Mouse (Mus musculus) urinary bladder, postnatal 36 days (tissue): Measurements from ENCODE around the gene Msrb3.

Experiments used
- DNase-seq, 2 experiments: peaks; one replicate each; pipeline ENCODE4 v3.0.0; 2022; ENCODE audit warnings: low spot score in 2 of 2, mixed read lengths in 1 of 2

The Msrb3 gene

GRCm38 (mm10) chr10:120810832-120811571 lies 87.9 kb downstream of the Msrb3 start:
- DNase-seq, result no peak

DNA sequence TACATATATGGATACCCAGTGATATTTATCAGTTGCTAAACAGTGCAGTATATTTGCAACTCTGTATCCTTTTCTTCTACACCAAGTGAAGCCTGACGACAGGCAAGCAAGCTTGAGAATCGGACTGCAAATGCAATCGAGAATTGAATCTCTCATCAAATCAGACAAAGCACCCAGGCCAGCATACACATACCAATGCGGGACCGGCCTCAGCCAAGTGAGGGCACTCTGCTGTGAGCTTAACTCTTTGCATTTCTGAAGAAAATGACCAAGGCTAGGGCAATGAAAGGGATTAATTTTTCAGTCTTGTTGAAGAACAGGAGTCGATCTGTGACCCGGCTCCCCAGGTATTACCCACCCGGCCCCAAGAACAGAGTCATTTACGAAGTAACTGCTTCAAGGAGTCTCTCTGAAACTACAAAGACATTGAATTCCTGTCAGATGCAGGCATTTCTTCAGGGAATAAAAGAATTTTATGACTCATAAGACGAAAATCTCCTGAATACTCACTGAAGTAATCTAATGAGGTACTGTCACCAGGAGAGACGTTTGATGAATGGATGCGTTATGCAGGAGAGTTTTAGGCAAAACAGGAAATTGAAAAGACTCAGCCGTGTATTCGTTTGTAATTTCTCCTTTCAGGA lies 88.7 kb downstream of the Msrb3 start:
- no peak for DNase-seq

DNA sequence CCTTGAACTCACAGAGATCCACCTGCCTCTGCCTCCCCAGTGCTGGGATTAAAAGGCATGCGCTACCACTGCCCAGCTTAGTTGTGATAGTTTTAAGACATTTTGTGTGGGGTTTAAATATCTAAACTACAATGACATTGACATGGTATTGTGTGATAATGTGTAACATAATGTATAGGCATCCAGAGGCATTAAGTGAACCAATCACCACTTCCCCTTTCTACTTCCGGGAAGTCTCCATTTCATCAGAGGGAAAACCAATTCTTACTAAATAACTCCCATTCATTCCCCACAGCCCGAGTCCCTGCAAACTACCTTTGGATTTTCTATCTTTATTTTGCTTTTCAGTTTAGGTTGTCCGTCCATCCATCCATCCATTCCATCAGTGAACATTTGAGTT lies 90.7 kb downstream of the Msrb3 start:
- DNase-seq, result no peak

DNA sequence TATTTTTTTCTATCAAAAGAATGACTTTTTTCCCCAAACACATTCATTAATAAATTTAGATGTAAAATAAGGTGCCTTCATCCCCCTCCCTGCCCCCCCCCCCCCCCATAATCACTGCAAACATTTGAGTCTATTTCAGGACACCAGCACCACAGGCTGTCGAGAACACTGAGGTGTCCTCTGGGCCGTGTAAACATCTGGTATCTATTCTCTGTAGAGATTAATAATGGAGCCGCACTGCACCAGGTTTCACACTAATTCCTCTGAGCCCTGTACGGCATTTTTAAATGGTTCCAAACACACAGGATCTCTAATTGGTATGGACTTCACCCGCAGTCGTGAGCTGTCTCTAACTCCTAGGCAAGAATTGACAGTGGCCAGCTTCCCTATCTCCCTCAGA lies 97.8 kb downstream of the Msrb3 start:
- no peak for DNase-seq

DNA sequence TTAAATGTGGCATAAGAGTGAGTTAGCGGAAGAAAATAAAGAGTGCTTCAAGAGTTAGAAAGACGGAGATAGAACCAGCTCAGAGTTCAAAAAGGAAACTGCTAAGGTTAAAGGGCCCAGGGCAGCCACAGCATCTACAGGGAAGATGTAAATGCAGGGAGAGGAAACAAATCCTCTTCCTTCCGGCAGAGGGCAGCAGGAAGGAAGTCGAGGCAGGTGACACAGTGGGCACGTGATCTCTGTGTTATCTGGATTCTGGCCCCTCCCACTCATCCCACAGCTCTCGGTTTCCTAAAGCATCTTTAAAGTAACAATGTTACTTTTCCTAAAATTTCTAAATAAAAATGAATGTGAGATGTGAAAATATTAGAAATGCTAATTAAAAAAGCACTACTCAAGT lies 99.4 kb downstream of the Msrb3 start:
- no peak for DNase-seq

GRCm38 (mm10) chr10:120796749-120797148 lies 102.2 kb downstream of the Msrb3 start:
- DNase-seq, result no peak

GRCm38 (mm10) chr10:120794391-120794817 lies 104.5 kb downstream of the Msrb3 start:
- DNase-seq, result no peak

DNA sequence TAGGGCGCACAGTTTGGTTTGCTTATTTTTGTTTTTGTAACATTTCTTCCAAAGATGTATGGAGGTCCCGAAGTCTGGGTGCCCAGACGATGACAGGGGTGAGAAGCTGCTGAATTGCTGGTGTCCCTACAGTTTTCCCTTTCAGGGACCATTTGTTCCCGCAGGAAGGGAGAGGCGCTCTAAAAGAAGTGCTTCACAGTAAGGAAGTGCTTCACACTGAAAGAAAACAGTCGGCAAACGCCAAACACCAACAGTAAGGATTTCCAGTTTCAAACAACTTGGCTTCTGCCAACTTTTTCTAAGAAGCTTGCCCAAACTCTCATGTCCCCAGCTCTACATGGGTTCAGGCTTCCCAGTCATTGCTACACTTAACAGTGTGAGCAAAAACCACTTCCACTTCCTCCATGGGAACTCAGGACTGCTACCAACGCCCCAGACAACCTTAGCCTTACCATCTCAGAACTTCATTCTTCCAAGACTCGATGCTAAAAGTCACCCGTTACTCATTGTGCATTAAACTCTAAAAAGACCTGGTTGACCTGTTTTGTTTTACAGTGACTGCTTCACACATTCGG lies 106.6 kb downstream of the Msrb3 start:
- no peak for DNase-seq

GRCm38 (mm10) chr10:120791438-120791837 lies 107.5 kb downstream of the Msrb3 start:
- DNase-seq, result no peak

DNA sequence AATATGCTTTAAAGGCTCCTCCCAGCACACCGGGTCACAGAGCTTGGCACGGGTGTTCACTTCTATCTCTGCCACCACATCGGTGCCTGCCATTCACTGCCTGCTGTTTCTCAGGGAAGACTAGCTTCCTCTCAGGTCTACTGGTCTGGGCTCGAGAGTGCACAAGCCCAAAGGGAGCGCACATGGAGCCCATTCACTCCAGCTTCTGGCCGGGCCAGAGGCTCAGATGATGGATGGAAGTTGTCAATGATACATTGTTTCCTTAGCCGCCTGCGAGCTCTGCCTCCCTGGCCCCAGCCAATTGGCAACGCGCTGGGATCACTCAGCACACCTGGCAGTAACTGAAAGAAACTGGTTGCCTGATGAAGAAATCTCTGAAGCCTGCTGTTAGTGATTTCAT lies 111.7 kb downstream of the Msrb3 start:
- no peak for DNase-seq

GRCm38 (mm10) chr10:120784516-120784915 lies 114.4 kb downstream of the Msrb3 start:
- no peak for DNase-seq

DNA sequence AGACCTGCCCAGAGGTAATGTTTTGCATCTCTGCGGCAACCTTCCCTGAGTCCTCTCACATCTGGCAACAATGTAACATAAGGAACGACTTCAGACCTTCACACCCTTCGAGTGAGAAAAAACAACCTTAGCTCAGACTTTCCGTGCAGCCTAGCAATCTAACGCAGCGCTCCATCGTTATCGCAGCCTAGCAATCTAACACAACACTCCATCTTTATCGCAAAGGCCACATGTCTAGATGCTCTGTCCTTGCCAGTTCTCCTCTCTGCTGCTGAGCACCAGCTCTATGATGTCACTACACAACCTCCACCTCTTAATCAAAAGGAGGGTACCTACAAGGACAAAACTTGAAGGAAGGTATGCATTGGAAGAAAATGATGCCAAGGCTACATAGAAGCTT lies 115.5 kb downstream of the Msrb3 start:
- no peak for DNase-seq

DNA sequence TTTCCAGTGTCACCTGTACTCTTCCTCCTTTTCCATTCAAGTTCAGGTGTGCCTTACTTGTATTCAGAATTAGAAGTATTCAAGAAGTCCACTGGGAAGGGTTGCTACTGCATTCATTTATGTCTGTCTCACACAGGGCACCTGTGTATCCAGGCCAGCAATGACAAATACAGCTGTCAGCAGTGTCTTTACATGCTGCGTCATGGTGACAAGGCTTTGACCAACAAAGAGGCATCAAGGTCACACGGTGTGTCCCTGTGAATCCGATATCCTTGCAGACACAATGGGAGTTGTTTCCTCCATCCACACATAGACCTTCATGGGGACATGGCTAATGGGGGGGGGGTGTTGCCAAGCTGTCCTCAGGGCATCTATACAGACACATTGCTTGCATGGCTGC lies 121.4 kb downstream of the Msrb3 start:
- no peak for DNase-seq

- no peak for DNase-seq
These were observed 123.5 kb downstream of the Msrb3 start for GRCm38 (mm10) chr10:120775361-120775760.

GRCm38 (mm10) chr10:120767418-120767817 lies 131.5 kb downstream of the Msrb3 start:
- no peak for DNase-seq

DNA sequence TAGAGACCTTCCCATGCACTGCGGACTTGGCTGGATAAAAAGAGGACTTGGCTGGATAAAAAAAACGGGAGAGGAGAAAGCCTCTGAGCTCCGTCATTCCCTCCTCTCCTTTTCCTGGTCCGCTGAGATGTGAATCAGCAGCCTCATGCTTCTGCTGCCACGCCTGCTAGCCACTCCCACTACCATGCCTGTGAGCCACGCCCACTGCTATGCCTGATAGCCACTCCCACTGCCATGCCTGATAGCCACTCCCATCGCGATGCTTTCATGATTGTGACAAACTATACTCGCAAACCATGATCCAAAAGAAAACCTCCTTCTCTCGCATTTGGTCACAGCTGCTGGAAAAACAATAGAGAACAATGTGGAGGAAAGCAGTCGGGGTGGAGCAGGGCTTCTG lies 133.5 kb downstream of the Msrb3 start:
- DNase-seq, result no peak

DNA sequence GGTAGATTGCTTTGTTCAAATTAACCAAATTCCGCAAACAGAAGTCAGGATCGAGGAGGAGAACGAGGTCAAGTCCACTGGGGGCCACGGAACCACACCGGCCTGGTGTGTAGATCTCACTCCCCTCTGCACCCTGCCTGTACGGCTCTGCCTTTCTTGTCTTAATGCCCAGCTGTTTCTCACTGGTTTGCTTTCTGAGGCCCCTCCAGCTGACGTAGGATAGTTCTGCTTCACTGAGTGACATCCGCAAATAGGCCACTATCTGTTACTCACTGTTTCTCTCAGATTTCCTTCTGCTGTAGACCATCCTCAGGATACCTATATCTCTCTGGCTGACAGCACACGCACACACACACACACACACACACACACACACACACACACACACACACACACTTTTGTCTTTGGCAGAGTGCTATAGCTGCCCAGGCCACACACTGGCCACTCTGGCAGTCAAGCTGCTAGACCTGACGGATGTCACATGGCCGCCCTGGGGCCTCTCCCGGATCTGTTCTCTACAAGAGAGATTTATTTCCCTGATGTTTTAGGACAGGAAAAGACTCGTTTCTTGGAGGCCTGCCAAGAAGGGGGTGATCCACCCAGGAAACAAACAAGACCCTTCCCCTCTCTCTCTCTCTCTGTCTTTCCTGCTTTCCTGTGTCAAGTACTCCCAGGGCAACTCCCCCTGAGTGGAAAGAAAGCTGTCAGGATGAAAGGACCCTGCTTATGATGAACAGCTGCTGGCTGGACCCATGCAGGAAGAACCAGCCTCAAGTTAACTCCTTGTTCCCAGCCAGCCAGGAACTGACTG lies 135.0 kb downstream of the Msrb3 start:
- DNase-seq, result no peak

DNA sequence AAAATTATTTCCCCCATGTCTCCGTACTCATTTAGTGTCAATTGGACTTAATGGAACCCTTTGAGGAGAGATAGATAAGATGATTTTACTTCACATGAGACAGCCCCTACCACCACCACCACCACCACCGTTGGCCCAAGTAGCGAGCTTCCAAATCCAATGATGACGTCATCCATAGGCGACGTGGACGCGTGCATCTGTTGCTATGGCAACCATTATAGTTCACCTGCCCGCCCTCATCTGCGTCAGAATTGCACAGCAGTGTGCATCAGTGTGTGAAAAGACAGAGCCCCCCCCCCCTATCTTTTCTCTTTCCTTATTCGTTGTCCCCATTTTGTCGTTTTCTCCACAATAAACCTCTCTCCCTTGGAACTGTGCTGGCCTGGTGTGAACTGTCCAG lies 135.9 kb downstream of the Msrb3 start:
- DNase-seq, result no peak

DNA sequence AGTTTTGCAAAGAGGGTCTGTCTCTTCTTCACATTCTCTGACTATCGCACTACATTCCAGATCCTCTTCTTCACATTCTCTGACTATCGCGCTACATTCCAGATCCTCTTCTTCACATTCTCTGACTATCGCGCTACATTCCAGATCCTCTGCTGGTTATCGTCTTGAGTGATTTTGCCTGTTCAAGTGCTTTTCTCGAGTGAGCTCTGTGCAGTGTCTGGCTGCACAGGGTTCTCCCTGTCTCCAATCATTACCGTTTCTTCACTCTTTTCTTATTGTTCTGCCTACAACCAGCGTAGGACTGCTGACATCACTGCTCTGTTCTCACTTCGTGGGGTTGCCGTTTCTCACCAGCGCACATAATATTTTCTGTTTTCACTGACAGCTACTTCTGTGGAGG lies 138.2 kb downstream of the Msrb3 start:
- no peak for DNase-seq

DNA sequence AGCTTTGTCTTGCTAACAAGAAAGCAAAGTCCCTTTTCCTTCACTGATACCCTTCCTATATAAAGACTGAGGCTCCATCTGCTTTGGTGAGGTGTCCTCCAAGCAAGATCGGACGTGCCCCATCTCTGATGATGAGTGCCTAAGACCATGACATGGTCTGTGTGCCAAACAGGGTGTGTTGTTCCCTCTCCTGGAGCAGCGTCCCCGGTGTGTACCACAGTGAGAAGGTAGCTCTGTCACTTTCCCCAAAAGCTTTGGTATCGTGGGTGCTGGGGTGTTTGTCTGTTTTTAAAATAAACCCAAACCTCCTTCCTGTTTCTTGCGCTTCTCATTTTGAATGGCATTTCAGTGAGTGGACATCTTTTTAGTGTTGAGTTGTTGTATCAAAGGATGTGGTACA lies 139.0 kb downstream of the Msrb3 start:
- DNase-seq, result no peak

- no peak for DNase-seq
These were observed 146.4 kb downstream of the Msrb3 start for GRCm38 (mm10) chr10:120752454-120752853.

DNA sequence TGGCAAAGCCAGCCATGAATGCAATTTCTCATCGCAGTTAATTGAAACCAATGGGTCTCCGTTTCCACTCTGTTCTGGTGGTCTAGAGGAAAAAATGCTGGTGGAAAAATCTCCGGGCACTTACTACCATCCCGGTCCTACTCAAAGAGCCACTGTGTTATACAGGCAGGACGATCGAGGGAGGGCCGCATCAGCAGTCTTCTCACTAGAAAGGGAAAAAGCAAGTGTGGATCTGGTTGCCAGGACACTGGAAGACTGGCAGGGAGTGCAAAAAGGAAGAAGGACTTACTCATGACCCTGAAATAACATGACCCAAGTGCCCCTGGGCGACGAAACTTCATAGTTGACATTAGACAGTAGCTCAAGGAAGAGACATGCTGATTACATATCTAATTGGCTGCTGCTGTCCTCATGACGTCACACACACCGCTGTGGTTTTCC lies 147.1 kb downstream of the Msrb3 start:
- no peak for DNase-seq
